Mouse (Mus musculus) frontal cortex, postnatal 36 days (tissue): ENCODE measurements around the gene Lypd3.
"Not testable (repeated sequence)": the region's sequence is repeated elsewhere in the genome, so short reads cannot be mapped to it uniquely, and the experiment has no call there.

Experiments
- DNase-seq, 2 experiments: peaks; one replicate each; pipeline ENCODE4 v3.0.0; 2022; ENCODE audit warnings: low spot score in 2 of 2

Gene Lypd3

DNA sequence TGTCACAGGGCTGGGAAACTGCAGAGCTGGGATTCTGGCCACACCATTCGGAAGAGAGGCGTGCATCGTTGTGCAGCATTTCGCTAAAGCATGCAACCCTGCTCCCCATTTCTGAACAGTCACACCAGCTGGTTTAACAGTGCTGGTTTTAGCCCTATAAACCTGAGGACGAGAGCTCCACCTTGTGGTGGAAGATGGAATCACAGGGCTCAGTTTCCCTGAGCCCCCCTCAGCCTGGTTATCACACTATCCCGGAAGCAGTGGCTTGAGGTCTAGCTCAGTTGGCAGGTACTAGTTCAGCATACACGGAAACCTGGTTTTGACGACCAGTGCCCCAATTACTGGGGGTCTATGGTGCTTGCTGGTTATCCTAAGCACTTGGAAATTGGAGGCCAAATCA, 26.2 kb downstream of the Lypd3 start:
- DNase-seq: peak; percentile 59 to 73

DNA sequence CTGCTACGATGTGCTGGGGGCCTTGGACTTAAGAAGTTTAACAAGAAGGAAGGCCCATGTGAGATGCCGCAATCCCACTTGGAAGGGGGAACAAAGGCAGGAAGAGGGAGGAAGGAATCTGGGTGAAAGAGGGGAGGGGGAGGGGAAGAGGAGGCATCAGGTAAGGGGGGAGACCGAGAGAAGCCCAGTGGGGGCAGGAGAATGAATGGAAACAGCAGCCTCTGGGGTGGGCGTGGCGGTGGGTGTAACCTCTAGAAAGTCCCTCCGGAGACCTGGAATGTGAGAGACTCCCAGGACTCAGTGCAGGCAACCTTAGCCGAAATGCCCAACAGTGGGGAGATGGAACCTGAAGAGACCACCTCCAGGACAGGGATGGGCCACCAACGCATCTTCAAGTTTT, 28.0 kb downstream of the Lypd3 start:
- no peak for DNase-seq

DNA sequence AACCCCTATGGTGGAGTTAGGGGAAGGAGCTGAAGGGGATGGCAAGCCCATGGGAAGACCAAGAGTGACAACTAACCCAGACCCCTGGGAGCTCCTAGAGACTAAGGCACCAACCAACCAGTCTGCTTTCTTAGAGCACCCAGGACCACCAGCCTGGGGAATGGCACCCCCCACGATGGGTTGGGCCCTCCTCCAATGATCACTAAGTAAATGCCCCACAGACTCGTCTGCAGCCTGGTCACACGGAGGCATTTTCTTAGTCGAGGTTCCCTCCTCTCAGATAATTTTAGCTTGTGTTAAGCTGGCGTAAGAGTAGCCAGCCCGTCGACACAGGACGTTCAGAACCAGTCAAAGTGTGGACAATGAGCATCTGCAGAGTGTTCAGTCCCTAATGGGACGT, 28.6 kb downstream of the Lypd3 start:
- no peak for DNase-seq

DNA sequence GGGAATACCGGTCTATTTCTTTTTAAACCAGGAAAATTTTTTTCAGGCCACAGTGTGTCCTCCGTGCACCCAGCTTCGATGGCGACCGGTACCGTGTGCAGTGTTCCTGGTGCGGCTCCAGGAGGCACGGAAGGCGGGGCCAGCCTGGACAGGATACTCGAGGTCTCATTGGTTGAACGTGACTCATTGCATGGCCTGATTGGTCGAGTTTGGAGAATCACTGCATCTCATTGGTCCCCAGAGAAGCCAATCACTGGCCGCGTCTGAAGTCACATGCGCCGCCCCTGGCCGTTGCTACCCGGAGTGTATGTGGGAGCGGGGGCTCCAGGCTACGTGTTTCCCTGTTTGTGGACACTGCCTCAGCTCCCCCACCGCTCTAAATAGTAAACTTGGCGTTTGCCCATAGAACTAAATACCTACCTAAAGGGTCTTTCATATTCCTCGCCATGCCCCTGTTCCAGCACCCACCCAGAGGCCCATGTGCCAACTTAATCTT, 35.6 kb downstream of the Lypd3 start:
- DNase-seq: no peak

DNA sequence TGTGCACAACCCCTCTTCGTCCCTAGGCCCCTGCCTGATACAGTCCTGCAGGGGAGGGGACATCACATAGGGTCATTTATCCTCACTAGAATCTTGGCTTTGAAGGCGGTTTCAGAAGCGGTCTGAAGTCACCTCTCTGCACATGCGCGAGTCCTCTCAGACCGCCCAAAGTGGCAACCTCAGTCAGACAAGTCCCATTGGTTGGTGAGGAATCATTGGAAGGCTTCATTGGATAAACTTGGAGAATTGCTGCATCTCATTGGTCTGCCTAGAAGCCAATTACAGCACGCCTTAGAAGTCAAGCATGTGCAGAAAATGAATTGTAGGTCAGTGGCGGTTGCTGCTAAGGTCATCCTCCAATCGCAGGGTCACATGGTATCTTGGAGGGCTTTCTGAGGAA, 40.2 kb downstream of the Lypd3 start, which contains the start of gene Tex101:
Tex101 (minus strand) TSS at position 101 of the 400 bp plus-strand sequence.
- no peak for DNase-seq

DNA sequence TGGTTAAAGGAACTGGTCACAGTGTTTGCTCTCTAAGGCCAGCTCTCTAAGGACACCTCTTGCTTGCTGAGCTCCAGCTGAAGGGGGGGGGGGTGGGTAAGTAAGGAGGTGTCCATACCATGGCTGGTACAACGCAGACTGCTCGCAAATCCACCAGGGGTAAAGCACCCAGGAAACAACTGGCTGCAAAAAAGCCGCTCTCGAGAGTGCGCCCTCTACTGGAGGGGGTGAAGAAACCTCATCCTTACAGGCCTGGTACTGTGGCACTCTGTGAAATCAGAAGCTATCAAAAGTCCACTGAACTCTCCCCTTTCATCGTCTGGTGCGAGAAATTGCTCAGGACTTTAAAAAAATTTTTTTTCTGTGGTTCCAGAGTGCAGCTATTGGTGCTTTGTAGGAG, 47.8 kb downstream of the Lypd3 start:
- DNase-seq: not testable (repeated sequence)

DNA sequence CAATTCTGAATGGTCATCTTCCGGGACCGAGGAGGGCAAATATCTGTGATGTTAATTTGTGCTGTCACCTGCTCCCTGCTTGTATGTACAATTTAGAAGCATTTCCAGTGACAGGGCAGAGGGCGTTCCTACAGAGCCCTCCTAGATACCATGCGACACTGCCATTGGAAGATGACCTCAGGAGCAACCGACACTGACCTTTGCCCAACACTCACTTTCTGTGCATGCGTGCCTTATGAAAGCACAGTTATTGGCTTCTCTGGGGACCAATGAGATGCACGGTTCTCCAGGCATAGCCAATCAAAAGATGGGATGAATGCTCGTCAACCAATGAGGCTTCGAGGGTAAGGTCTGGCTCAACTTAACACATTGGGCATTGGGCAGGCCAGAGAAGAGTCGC, 51.2 kb downstream of the Lypd3 start:
- DNase-seq: not testable (repeated sequence)
